Mouse (Mus musculus): ENCODE measurements around the gene Pald1.

DNA sequence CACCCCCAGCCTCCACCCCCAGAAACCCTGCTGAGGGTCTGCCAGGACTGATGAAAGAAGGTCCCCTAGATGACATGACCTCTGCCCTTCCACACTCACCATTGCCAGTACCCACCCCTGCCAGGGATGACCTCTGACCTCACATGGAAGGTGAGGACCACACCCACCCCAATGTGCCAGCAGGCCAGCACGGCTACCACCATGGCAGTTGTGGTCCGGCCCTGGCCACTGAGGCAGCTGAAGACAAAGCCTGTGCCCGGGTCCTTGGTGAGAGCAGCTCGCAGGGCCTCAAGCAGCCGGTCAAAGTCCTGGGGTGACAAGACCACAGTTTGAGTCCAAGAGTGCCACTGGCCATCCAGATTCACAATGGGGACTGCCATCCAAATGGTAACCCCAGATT is 42.3 kb downstream of the Pald1 start:
- TF ChIP-seq HCFC1 (IDR thresholded peaks at IDR 0.05; ENCODE audit: borderline replicate concordance, insufficient read depth, low read length) (no peak), MAFK (IDR thresholded peaks at IDR 0.05; ENCODE audit: insufficient read depth, low read depth, low read length) (no peak), ZNF384 (IDR thresholded peaks at IDR 0.05; ENCODE audit: low read depth, low read length) (no peak)

Data from ES-E14 (cell line).